Mouse (Mus musculus) forebrain, embryonic 11.5 days (tissue): ENCODE measurements around the gene Spata32. TPM values are rescaled to one million over a fixed set of nuclear protein-coding genes. Genes with fewer than 3 reads are reported as not detected.

Experiments used
- ATAC-seq: fragments of 200-750 bp; cut with Nextera tagmentation; replicated peaks from 2 replicates; pipeline ENCODE4 v1.8.0; 2017; ENCODE audit warnings: moderate TSS enrichment; ENCODE audit not compliant: low FRiP score
- DNase-seq: peaks from one replicate; pipeline ENCODE4 v3.0.0-alpha.2; 2017; ENCODE audit warnings: low spot score
- H3K27ac ChIP-seq: fragments of 300-500 bp; sonication (generic); 2 replicates; pipeline ENCODE4 v1.5.1; 2014; ENCODE audit warnings: low read depth, low read length
- H3K27me3 ChIP-seq: fragments of 300-500 bp; sonication (generic); 2 replicates; pipeline ENCODE4 v1.6.1; 2014; ENCODE audit warnings: mild to moderate bottlenecking, low read length, mixed read lengths; ENCODE audit not compliant: control insufficient read depth, insufficient read depth
- H3K36me3 ChIP-seq: fragments of 300-500 bp; sonication (generic); 2 replicates; pipeline ENCODE4 v1.6.1; 2014; ENCODE audit warnings: mild to moderate bottlenecking, low read length, moderate library complexity, mixed read lengths; ENCODE audit not compliant: control insufficient read depth, insufficient read depth
- H3K4me1 ChIP-seq: fragments of 300-500 bp; sonication (generic); replicated peaks from 2 replicates; pipeline ENCODE4 v1.6.1; 2014; ENCODE audit warnings: low read length, mixed read lengths; ENCODE audit not compliant: control insufficient read depth, insufficient read depth
- H3K4me2 ChIP-seq: fragments of 300-500 bp; sonication (generic); 2 replicates; pipeline ENCODE4 v1.6.1; 2014; ENCODE audit warnings: low read depth, mild to moderate bottlenecking, low read length, moderate library complexity, mixed read lengths; ENCODE audit not compliant: severe bottlenecking
- H3K4me3 ChIP-seq: fragments of 300-500 bp; sonication (generic); 2 replicates; pipeline ENCODE4 v1.5.1; 2014; ENCODE audit warnings: low read depth, low read length
- H3K9ac ChIP-seq: fragments of 300-500 bp; sonication (generic); 2 replicates; pipeline ENCODE4 v1.6.1; 2014; ENCODE audit warnings: low read length
- H3K9me3 ChIP-seq: fragments of 300-500 bp; sonication (generic); 2 replicates; pipeline ENCODE4 v1.6.1; 2016; ENCODE audit warnings: low read length, mixed read lengths; ENCODE audit not compliant: control insufficient read depth
- WGBS: fragments of 180-500 bp; shearing (Covaris S2); extraction: QIAGEN DNeasy Blood & Tissue Kit; methylation state at CpG from one replicate; pipeline ENCODE4 v1.1.7; 2014; 5-methylcytosine and 5-hydroxymethylcytosine counted together
- polyA plus RNA-seq: library from polyadenylated mRNA; unstranded; fragments of >200 nt; fragmentation: Nextera tagmentation; extraction: Ambion mirVana; gene quantifications from 2 replicates; pipeline ENCODE4 v1.2.1, GENCODE M21; 2014

Spata32 gene
- not detected in 2 replicates for polyA plus RNA-seq

- under 1% methylated on average over 45 of the region's 45 CpGs for WGBS
- no peak within 1 kb of the TSS for H3K27ac ChIP-seq
Measured at GRCm38 (mm10) chr11:103217790-103218516, at the start of gene Spata32. TSS of gene Spata32 (minus strand) at chr11:103218432.

GRCm38 (mm10) chr11:103267346-103268219, 49.4 kb upstream of the Spata32 start, which contains the start of gene Map3k14:
TSS of gene Map3k14 (minus strand) at chr11:103267472.
- peak; percentile 100 for DNase-seq
- H3K4me3 ChIP-seq, result peak within 1 kb of the TSS; percentile 50
- H3K9ac ChIP-seq, result peak within 1 kb of the TSS; percentile 63
- no peaks in the 10 kb centered on the region for H3K27me3 ChIP-seq
- no peaks in the 10 kb centered on the region for H3K9me3 ChIP-seq
- no peaks in the 10 kb centered on the region for H3K36me3 ChIP-seq
- H3K4me2 ChIP-seq, result peak within 1 kb of the TSS; percentile 71
- peak within 1 kb of the TSS; percentile 93 for H3K27ac ChIP-seq
- ATAC-seq, result peak; percentile 99
- H3K4me1 ChIP-seq, result peaks cover 14% of the 10 kb centered on the region
- WGBS, result 1% methylated on average over 55 of the region's 55 CpGs

More at GRCm38 (mm10) chr11:103217790-103218516, at the start of gene Spata32:
- Histone ChIP-seq H3K36me3 (peaks cover 6% of the 10 kb centered on the region; the same call in 1 of the 2 replicates), H3K4me1 (0 out of 2 replicates have a peak, but pooled peaks cover 2% of the 10 kb centered on the region), H3K9ac (peak within 1 kb of the TSS; percentile 58), H3K9me3 (no peaks in the 10 kb centered on the region), H3K4me3 (peak within 1 kb of the TSS; percentile 28), H3K4me2 (peak within 1 kb of the TSS; percentile 92), H3K27me3 (no peaks in the 10 kb centered on the region)
- DNase-seq (peak; percentile 80), ATAC-seq (peak; percentile 79)

- peak overlapping the region; percentile 50 for H3K4me3 ChIP-seq
- H3K27me3 ChIP-seq, result no peaks in the 10 kb centered on the region
- no peaks in the 10 kb centered on the region for H3K9me3 ChIP-seq
- H3K27ac ChIP-seq, result peak overlapping the region; percentile 64; the same call in 1 of the 2 replicates
- H3K4me2 ChIP-seq, result peak overlapping the region; percentile 71
- ATAC-seq, result no peak
- H3K4me1 ChIP-seq, result peaks cover 14% of the 10 kb centered on the region
- peak overlapping the region; percentile 63 for H3K9ac ChIP-seq
- DNase-seq, result no peak
- no peaks in the 10 kb centered on the region for H3K36me3 ChIP-seq
- 2% methylated on average over 42 of the region's 42 CpGs for WGBS
Measured at GRCm38 (mm10) chr11:103266729-103267345, 48.6 kb upstream of the Spata32 start.

GRCm38 (mm10) chr11:103265856-103266255, 47.6 kb upstream of the Spata32 start:
- Histone ChIP-seq H3K4me1 (peaks cover 14% of the 10 kb centered on the region), H3K9ac (no peak overlapping the region)
- 68% methylated on average over 2 of the region's 2 CpGs for WGBS

GRCm38 (mm10) chr11:103265211-103265610, 47.0 kb upstream of the Spata32 start:
- Histone ChIP-seq H3K27me3 (no peaks in the 10 kb centered on the region), H3K4me2 (peak overlapping the region; percentile 21; the same call in 1 of the 2 replicates), H3K4me1 (peaks cover 14% of the 10 kb centered on the region), H3K9ac (peak overlapping the region; percentile 45; the same call in 1 of the 2 replicates), H3K4me3 (no peak overlapping the region), H3K9me3 (no peaks in the 10 kb centered on the region), H3K27ac (no peak overlapping the region), H3K36me3 (no peaks in the 10 kb centered on the region; the same call in 1 of the 2 replicates)
- DNase-seq (no peak), ATAC-seq (no peak)
- 42% methylated on average over 7 of the region's 7 CpGs for WGBS

More at GRCm38 (mm10) chr11:103265856-103266255, 47.6 kb upstream of the Spata32 start:
- ATAC-seq, result no peak
- H3K4me2 ChIP-seq, result peak overlapping the region; percentile 71
- no peak overlapping the region for H3K27ac ChIP-seq
- no peaks in the 10 kb centered on the region for H3K27me3 ChIP-seq
- no peaks in the 10 kb centered on the region for H3K36me3 ChIP-seq
- peak overlapping the region; percentile 50; the same call in 1 of the 2 replicates for H3K4me3 ChIP-seq
- H3K9me3 ChIP-seq, result no peaks in the 10 kb centered on the region
- no peak for DNase-seq

- 78% methylated on average over 20 of the region's 20 CpGs for WGBS
- Histone ChIP-seq H3K27ac (0 out of 2 replicates have a peak overlapping the region, but pooled peaks have one; percentile 4), H3K9me3 (no peaks in the 10 kb centered on the region), H3K9ac (peak overlapping the region; percentile 45; the same call in 1 of the 2 replicates), H3K4me3 (no peak overlapping the region), H3K4me2 (0 out of 2 replicates have a peak overlapping the region, but pooled peaks have one; percentile 1), H3K36me3 (no peaks in the 10 kb centered on the region; the same call in 1 of the 2 replicates), H3K27me3 (no peaks in the 10 kb centered on the region), H3K4me1 (peaks cover 14% of the 10 kb centered on the region)
- no peak for ATAC-seq
- no peak for DNase-seq
Measured at GRCm38 (mm10) chr11:103264427-103265005, 46.3 kb upstream of the Spata32 start.

- Histone ChIP-seq H3K4me3 (no peak overlapping the region), H3K9me3 (no peaks in the 10 kb centered on the region), H3K9ac (peak overlapping the region; percentile 4; the same call in 1 of the 2 replicates), H3K4me2 (no peak overlapping the region), H3K27me3 (no peaks in the 10 kb centered on the region), H3K4me1 (peaks cover 13% of the 10 kb centered on the region), H3K36me3 (no peaks in the 10 kb centered on the region; the same call in 1 of the 2 replicates), H3K27ac (0 out of 2 replicates have a peak overlapping the region, but pooled peaks have one; percentile 1)
- WGBS, result 51% methylated on average over 10 of the region's 10 CpGs
- ATAC-seq (no peak), DNase-seq (no peak)
Measured at GRCm38 (mm10) chr11:103263551-103263950, 45.3 kb upstream of the Spata32 start.
